8 mouse cellular contexts compared by ENCODE assay signal in the genomic region with DNA sequence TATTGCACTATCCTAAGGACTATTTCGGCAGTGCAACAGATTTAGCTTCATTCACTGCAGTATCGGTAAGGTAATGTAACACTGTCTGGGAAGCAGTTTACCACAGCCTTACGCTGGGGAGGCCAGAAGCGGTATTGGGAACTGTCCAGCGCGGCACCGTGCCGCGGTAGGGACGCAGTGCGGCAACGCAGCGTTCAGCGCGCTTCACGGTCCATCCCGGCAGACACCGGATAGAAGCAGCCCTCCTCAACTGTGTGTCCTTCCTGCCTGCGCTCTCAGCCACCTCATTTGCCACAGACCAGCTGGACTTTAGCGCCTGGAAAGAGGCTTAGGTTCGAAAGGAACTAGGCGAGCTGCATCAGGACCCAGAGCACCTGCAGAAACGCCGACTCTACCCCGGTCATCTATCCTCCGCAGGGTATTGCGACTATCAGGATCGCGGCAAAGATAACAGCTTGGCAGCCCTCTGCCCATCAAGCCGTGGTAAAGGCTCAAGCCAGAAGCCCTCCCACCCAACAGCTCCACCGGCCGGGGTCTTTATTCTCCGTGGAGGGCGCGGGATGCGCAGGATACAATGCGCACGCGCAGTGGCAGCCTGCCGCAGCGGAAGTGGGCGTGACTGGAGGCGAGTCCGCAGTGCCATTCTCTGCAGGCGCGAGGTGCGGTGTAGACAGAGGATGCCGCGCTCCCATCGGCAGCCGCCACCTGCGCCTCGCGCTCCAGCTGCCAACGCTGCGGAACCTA. TPM values are rescaled to one million over a fixed set of nuclear protein-coding genes. Genes with fewer than 3 reads are reported as not detected.
DNase-seq lines count a peak whose midpoint lies in the region; ATAC-seq lines count a peak whose summit lies in the region.

No protein-coding gene starts in this region.

- H3K4me2 ChIP-seq in embryonic facial prominence, embryonic 15.5 days (replicated peaks) = peak overlapping the region; percentile 63
- peak overlapping the region; percentile 59 for H3K4me2 ChIP-seq in limb, embryonic 15.5 days
- H3K4me2 ChIP-seq in midbrain, embryonic 16.5 days (ENCODE audit: low read length) = peak overlapping the region; percentile 41

- peaks cover 56% of the 10 kb centered on the region for H3K36me3 ChIP-seq in embryonic facial prominence, embryonic 15.5 days
- peaks cover 51% of the 10 kb centered on the region for H3K36me3 ChIP-seq in limb, embryonic 15.5 days
- peaks cover 44% of the 10 kb centered on the region for H3K36me3 ChIP-seq in midbrain, embryonic 16.5 days (ENCODE audit: control insufficient read depth, insufficient read depth, low read length)

- DNase-seq in urinary bladder, adult 2 months (ENCODE audit: low spot score) = peak; percentile 53
- no peak for DNase-seq in urinary bladder, postnatal 10 days (ENCODE audit: low spot score)
- DNase-seq in heart, adult 9 months (ENCODE audit: low spot score in 2 of 2) = peak; percentile 38 to 64
- peak; percentile 29 for DNase-seq in kidney, adult 9 months
- peak; percentile 69 to 81 for DNase-seq in spleen, postnatal 10 days (ENCODE audit: low spot score in 2 of 2)

- H3K9me3 ChIP-seq in embryonic facial prominence, embryonic 15.5 days (replicated peaks) = peaks cover 7% of the 10 kb centered on the region; the same call in 1 of the 2 replicates
- peaks cover 8% of the 10 kb centered on the region; the same call in 1 of the 2 replicates for H3K9me3 ChIP-seq in limb, embryonic 15.5 days
- peaks cover 14% of the 10 kb centered on the region for H3K9me3 ChIP-seq in midbrain, embryonic 16.5 days (replicated peaks; ENCODE audit: control insufficient read depth, low read length, poor library complexity, severe bottlenecking)

- no peaks in the 10 kb centered on the region for H3K4me1 ChIP-seq in embryonic facial prominence, embryonic 15.5 days
- H3K4me1 ChIP-seq in limb, embryonic 15.5 days = no peaks in the 10 kb centered on the region; the same call in 1 of the 2 replicates
- peaks cover 17% of the 10 kb centered on the region for H3K4me1 ChIP-seq in midbrain, embryonic 16.5 days (ENCODE audit: control insufficient read depth, insufficient read depth, low read length)

- ATAC-seq in embryonic facial prominence, embryonic 15.5 days (ENCODE audit: insufficient number of reproducible peaks, low FRiP score, low TSS enrichment, low read depth) = peak; percentile 84
- ATAC-seq in limb, embryonic 15.5 days (ENCODE audit: insufficient number of reproducible peaks, low FRiP score, low TSS enrichment, low read depth) = no peak
- peak; percentile 82 for ATAC-seq in midbrain, embryonic 16.5 days

- 49% methylated on average over 56 of the region's 56 CpGs for WGBS in embryonic facial prominence, embryonic 15.5 days
- WGBS in limb, embryonic 15.5 days = 65% methylated on average over 56 of the region's 56 CpGs
- WGBS in midbrain, embryonic 16.5 days = 58% methylated on average over 56 of the region's 56 CpGs

- H3K27me3 ChIP-seq in embryonic facial prominence, embryonic 15.5 days = no peaks in the 10 kb centered on the region
- H3K27me3 ChIP-seq in limb, embryonic 15.5 days = no peaks in the 10 kb centered on the region
- H3K27me3 ChIP-seq in midbrain, embryonic 16.5 days (ENCODE audit: control insufficient read depth, insufficient read depth, low read depth, low read length) = no peaks in the 10 kb centered on the region

- peak overlapping the region; percentile 45 for H3K4me3 ChIP-seq in embryonic facial prominence, embryonic 15.5 days (replicated peaks)
- peak overlapping the region; percentile 44 for H3K4me3 ChIP-seq in limb, embryonic 15.5 days
- H3K4me3 ChIP-seq in midbrain, embryonic 16.5 days (ENCODE audit: low read depth, low read length) = peak overlapping the region; percentile 47

- H3K9ac ChIP-seq in embryonic facial prominence, embryonic 15.5 days = no peak overlapping the region
- H3K9ac ChIP-seq in limb, embryonic 15.5 days = no peak overlapping the region
- H3K9ac ChIP-seq in midbrain, embryonic 16.5 days (ENCODE audit: low read depth, low read length) = peak overlapping the region; percentile 63

- no peak overlapping the region for H3K27ac ChIP-seq in embryonic facial prominence, embryonic 15.5 days (replicated peaks)
- H3K27ac ChIP-seq in limb, embryonic 15.5 days = no peak overlapping the region
- peak overlapping the region; percentile 93 for H3K27ac ChIP-seq in midbrain, embryonic 16.5 days (ENCODE audit: low read length)

RNA-seq across cellular contexts. Expression of gene Mcmbp, which starts 52.3 kb away (rescaled TPM):
- polyA plus RNA-seq in urinary bladder, adult 2 months (2012; rRNA removed) = 22.0 and 26.0 TPM in 2 replicates
- 53.8 and 54.5 TPM in 2 replicates for polyA plus RNA-seq in embryonic facial prominence, embryonic 15.5 days (2015; fragmentation: Nextera tagmentation; extraction: Ambion mirVana)
- polyA plus RNA-seq in limb, embryonic 15.5 days (2015; fragmentation: Nextera tagmentation; extraction: Ambion mirVana) = 47.2 and 55.4 TPM in 2 replicates
- polyA plus RNA-seq in midbrain, embryonic 16.5 days (2015; fragmentation: Nextera tagmentation; extraction: Ambion mirVana) = 43.9 and 50.4 TPM in 2 replicates

RNA-seq across cellular contexts. Expression of gene Sec23ip, which starts 56.8 kb away (rescaled TPM):
- 17.8 and 19.7 TPM in 2 replicates for polyA plus RNA-seq in urinary bladder, adult 2 months (2012; rRNA removed)
- polyA plus RNA-seq in embryonic facial prominence, embryonic 15.5 days (2015; fragmentation: Nextera tagmentation; extraction: Ambion mirVana) = 35.3 and 38.2 TPM in 2 replicates
- polyA plus RNA-seq in limb, embryonic 15.5 days (2015; fragmentation: Nextera tagmentation; extraction: Ambion mirVana) = 37.0 and 38.0 TPM in 2 replicates
- 34.4 and 37.8 TPM in 2 replicates for polyA plus RNA-seq in midbrain, embryonic 16.5 days (2015; fragmentation: Nextera tagmentation; extraction: Ambion mirVana)
